Mouse (Mus musculus) small intestine, adult 2 months (tissue): ENCODE data around the gene Tram2.

Source experiments
- CTCF ChIP-seq: fragments of 200-500 bp; IDR thresholded peaks from 2 replicates; pipeline ENCODE4 v1.5.1; 2012; ENCODE audit warnings: low read depth, mild to moderate bottlenecking, control low read depth, inconsistent platforms, low read length, moderate library complexity, mixed read lengths; ENCODE audit not compliant: insufficient replicate concordance, insufficient read length; ENCODE audit errors: extremely low read depth
- POLR2A ChIP-seq: fragments of 200-500 bp; IDR thresholded peaks from 2 replicates; pipeline ENCODE4 v1.6.1; 2012; ENCODE audit warnings: low read depth, mild to moderate bottlenecking, control low read depth, inconsistent platforms, low read length, moderate library complexity

- TF ChIP-seq POLR2A (no peak), CTCF (no peak)
These were observed 55.9 kb downstream of the Tram2 start for GRCm38 (mm10) chr1:21023101-21023500.
